Mouse (Mus musculus) intestine, embryonic 14.5 days (tissue): ENCODE results near the gene Gm20458. TPM values are rescaled to one million over a fixed set of nuclear protein-coding genes. Genes with fewer than 3 reads are reported as not detected.

Source experiments
- ATAC-seq: fragments of 200-750 bp; cut with Nextera tagmentation; replicated peaks from 2 replicates; pipeline ENCODE4 v1.8.0; 2017; ENCODE audit warnings: low read depth, moderate number of reproducible peaks, moderate TSS enrichment, moderate library complexity; ENCODE audit not compliant: low FRiP score, low TSS enrichment
- DNase-seq: peaks from one replicate; pipeline ENCODE4 v3.0.0-alpha.2; 2018; ENCODE audit warnings: low spot score
- H3K27ac ChIP-seq: fragments of 300-500 bp; sonication (generic); 2 replicates; pipeline ENCODE4 v1.5.1; 2014; ENCODE audit warnings: low read depth, mild to moderate bottlenecking, control low read depth
- H3K27me3 ChIP-seq: fragments of 300-500 bp; sonication (generic); replicated peaks from 2 replicates; pipeline ENCODE4 v1.6.1; 2014; ENCODE audit warnings: low read length, control low read depth; ENCODE audit not compliant: control insufficient read depth, insufficient read depth
- H3K36me3 ChIP-seq: fragments of 300-500 bp; sonication (generic); 2 replicates; pipeline ENCODE4 v1.6.1; 2014; ENCODE audit warnings: low read length, control low read depth; ENCODE audit not compliant: control insufficient read depth, insufficient read depth
- H3K4me1 ChIP-seq: fragments of 300-500 bp; sonication (generic); replicated peaks from 2 replicates; pipeline ENCODE4 v1.6.1; 2014; ENCODE audit warnings: low read length, control low read depth, mixed read lengths; ENCODE audit not compliant: control insufficient read depth, insufficient read depth
- H3K4me2 ChIP-seq: fragments of 300-500 bp; sonication (generic); 2 replicates; pipeline ENCODE4 v1.6.1; 2014; ENCODE audit warnings: low read length
- H3K4me3 ChIP-seq: fragments of 300-500 bp; sonication (generic); 2 replicates; pipeline ENCODE4 v1.5.1; 2014; ENCODE audit warnings: low read depth, low read length, control low read depth, mixed read lengths
- H3K9ac ChIP-seq: fragments of 300-500 bp; sonication (generic); 2 replicates; pipeline ENCODE4 v1.6.1; 2014; ENCODE audit warnings: mild to moderate bottlenecking, low read length
- H3K9me3 ChIP-seq: fragments of 300-500 bp; sonication (generic); 2 replicates; pipeline ENCODE4 v1.6.1; 2016; ENCODE audit warnings: low read length, control low read depth; ENCODE audit not compliant: control insufficient read depth
- WGBS: fragments of 180-500 bp; shearing (Covaris S2); extraction: QIAGEN DNeasy Blood & Tissue Kit; methylation state at CpG from one replicate; pipeline ENCODE4 v1.1.7; 2014; 5-methylcytosine and 5-hydroxymethylcytosine counted together
- polyA plus RNA-seq: library from polyadenylated mRNA; unstranded; fragments of >200 nt; fragmentation: Nextera tagmentation; extraction: Ambion mirVana; gene quantifications from 2 replicates; pipeline ENCODE4 v1.2.1, GENCODE M21; 2014

Gm20458 gene
- polyA plus RNA-seq, 1 experiment from 2014 or later: 17.4 TPM

DNA sequence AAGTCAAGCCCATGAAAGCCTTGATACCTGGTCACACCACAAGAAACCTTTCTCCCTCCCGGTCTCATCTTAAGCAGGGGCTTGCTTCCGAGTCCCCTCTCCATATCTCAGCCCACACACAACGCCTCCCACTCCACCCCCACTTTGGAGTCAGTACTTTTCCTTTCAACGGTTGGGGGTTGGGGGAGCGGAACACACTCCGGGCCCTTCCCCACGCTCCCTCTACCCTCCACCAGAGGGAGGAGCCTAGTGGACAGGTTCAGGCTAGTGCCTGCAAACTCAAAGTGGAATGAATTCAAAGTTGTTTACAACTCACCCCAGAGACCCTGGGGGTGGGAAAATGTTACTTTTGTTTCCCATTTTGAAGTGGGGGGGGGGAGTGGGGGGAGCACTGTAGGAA lies 30.1 kb upstream of the Gm20458 start:
- H3K27ac ChIP-seq: peak overlapping the region; percentile 29
- H3K4me3 ChIP-seq: no peak overlapping the region
- H3K9me3 ChIP-seq: no peaks in the 10 kb centered on the region
- peaks cover 36% of the 10 kb centered on the region for H3K36me3 ChIP-seq
- 7% methylated on average over 7 of the region's 7 CpGs for WGBS
- H3K27me3 ChIP-seq: no peaks in the 10 kb centered on the region
- H3K4me1 ChIP-seq: peaks cover 33% of the 10 kb centered on the region
- H3K4me2 ChIP-seq: peak overlapping the region; percentile 31
- DNase-seq: no peak
- no peak for ATAC-seq
- no peak overlapping the region for H3K9ac ChIP-seq

DNA sequence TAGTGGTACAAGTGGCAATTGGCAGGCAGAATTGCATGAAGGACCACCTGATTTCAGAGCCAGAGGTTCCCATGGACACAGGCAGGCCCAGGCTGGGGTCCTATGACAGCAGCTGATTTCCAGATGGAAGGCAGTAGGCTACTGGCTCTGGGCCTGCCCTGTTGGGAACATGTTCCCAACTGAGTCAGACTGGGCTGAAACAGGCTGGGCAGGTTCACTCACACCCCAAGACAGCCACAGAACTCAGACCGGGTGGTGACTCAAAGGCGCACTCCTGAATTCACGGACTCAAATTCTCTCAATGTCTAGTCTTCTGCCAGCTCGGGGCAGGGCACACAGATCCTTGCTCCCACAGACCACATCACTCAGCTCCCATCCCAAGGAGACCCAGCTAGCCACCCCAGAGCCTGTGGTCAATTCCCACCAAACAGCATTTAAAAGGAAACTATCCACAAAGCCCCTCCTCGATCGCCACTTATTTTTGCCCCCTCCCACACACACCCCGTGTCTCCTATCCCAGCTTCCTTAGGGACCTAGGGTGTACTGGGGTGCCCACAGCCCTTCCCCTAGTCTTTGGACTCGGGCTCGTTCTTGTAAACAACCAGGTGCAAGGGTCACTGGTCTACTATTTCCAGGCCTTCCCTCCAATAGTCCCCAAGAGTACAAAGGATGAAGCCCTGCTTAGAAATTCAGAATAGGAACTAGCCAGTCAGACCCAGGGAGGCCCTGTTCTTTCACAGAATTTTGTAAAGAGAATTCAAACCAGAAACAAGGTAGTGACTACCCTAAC lies 28.9 kb upstream of the Gm20458 start:
- peaks cover 44% of the 10 kb centered on the region for H3K4me1 ChIP-seq
- H3K9ac ChIP-seq: no peak overlapping the region
- WGBS: 57% methylated on average over 9 of the region's 9 CpGs
- H3K9me3 ChIP-seq: no peaks in the 10 kb centered on the region
- no peak overlapping the region for H3K4me3 ChIP-seq
- H3K4me2 ChIP-seq: peak overlapping the region; percentile 28
- DNase-seq: no peak
- no peaks in the 10 kb centered on the region for H3K27me3 ChIP-seq
- ATAC-seq: no peak
- peak overlapping the region; percentile 36; the same call in 1 of the 2 replicates for H3K27ac ChIP-seq
- H3K36me3 ChIP-seq: peaks cover 28% of the 10 kb centered on the region

DNA sequence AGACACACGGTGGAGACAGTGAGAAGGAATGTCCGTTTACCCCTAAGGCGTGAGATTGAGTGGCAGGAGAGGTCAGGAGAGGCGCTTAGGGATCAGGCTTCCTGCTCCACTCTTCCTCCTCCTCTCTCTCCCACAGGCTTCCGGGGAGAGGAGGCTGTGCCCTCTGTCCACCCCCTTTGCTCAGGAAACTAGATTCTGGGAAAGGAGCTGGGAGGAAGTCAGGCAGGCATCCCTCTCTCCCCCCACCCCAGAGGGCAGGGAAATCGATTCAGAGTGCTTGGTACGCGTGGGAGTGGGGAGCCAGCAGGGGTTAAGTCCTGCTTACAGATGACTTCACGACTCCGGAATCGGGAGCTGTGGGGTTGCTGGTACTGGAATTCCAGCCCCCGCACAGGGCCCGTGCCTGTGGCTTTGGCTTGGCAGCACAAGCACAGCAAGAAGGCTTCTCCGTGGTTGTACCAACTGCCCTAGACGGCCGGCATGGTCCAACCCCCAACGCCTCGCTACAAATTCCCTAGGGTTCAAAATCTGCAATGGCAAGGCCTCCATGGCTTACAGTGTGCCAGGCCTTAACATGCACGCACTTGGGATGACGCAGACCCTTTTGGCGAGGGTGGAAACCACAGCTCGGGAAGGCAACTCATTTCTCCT lies 28.1 kb upstream of the Gm20458 start:
- no peak for ATAC-seq

DNA sequence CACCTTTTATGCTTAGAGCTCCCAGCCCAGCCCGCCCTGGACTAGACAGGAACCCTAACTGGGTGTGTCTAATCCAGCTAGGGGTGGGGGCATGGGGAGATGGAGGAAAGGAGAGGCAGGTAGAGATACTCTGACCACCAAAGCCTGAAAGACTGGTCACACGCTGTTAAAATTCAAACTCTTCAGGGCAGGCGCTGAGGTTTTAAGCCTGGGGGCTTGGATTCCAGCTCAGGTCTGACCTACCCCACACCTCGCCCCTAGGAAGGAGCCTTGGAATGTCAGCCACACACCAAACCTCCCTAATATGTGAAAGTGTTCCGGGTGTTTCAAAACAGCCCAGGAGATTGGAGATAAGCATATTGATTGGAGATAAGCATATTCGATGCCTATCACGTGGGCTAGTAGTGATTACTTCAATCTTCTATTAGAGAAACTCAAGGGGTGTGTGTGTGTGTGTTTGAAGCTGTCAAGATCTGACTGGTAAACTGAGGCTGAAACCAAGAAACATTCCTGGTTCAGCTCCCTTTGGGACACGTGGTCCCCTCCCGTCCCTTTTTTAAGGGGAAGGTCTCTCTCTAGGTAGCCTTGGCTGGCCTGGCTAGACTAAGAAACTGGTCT lies 27.4 kb upstream of the Gm20458 start:
- Histone ChIP-seq H3K4me2 (peak overlapping the region; percentile 28), H3K4me1 (peaks cover 44% of the 10 kb centered on the region), H3K9ac (no peak overlapping the region)

More for the DNA sequence above, 28.1 kb upstream of the Gm20458 start:
- Histone ChIP-seq H3K9ac (0 out of 2 replicates have a peak overlapping the region, but pooled peaks have one; percentile 12), H3K36me3 (peaks cover 20% of the 10 kb centered on the region; the same call in 1 of the 2 replicates), H3K27me3 (no peaks in the 10 kb centered on the region), H3K27ac (peak overlapping the region; percentile 36), H3K4me2 (peak overlapping the region; percentile 28), H3K4me1 (peaks cover 44% of the 10 kb centered on the region), H3K4me3 (no peak overlapping the region), H3K9me3 (no peaks in the 10 kb centered on the region)
- DNase-seq: no peak
- WGBS: 19% methylated on average over 22 of the region's 22 CpGs

DNA sequence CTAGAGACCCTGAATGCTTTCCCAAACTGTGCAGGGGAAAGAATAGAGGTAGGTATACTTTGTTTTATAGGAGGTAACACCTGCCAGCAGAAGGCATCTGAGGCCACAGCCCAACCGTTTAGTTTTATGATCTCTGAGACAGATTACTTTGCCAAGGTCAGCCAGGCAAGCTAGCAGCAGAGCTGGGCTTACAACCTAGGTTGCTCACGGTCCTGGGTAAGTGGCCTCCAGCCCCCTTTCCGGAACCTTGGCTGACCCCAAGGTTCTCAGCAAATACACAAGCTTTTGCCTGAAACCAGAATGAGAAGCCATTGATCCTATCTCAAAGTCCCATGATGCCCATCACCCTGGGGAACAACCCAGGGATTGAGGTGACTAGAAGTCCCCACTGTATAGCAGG lies 26.1 kb upstream of the Gm20458 start:
- Histone ChIP-seq H3K4me2 (no peak overlapping the region), H3K36me3 (0 out of 2 replicates have a peak, but pooled peaks cover under 1% of the 10 kb centered on the region), H3K27ac (peak overlapping the region; percentile 57), H3K9ac (no peak overlapping the region), H3K27me3 (no peaks in the 10 kb centered on the region), H3K4me1 (peaks cover 44% of the 10 kb centered on the region), H3K9me3 (no peaks in the 10 kb centered on the region), H3K4me3 (no peak overlapping the region)
- 63% methylated on average over 3 of the region's 3 CpGs for WGBS
- no peak for ATAC-seq
- DNase-seq: no peak

More for the DNA sequence above, 27.4 kb upstream of the Gm20458 start:
- ATAC-seq (no peak), DNase-seq (no peak)
- WGBS: 64% methylated on average over 9 of the region's 9 CpGs
- peaks cover 13% of the 10 kb centered on the region; the same call in 1 of the 2 replicates for H3K36me3 ChIP-seq
- H3K4me3 ChIP-seq: no peak overlapping the region
- H3K27ac ChIP-seq: peak overlapping the region; percentile 36
- no peaks in the 10 kb centered on the region for H3K27me3 ChIP-seq
- H3K9me3 ChIP-seq: no peaks in the 10 kb centered on the region

DNA sequence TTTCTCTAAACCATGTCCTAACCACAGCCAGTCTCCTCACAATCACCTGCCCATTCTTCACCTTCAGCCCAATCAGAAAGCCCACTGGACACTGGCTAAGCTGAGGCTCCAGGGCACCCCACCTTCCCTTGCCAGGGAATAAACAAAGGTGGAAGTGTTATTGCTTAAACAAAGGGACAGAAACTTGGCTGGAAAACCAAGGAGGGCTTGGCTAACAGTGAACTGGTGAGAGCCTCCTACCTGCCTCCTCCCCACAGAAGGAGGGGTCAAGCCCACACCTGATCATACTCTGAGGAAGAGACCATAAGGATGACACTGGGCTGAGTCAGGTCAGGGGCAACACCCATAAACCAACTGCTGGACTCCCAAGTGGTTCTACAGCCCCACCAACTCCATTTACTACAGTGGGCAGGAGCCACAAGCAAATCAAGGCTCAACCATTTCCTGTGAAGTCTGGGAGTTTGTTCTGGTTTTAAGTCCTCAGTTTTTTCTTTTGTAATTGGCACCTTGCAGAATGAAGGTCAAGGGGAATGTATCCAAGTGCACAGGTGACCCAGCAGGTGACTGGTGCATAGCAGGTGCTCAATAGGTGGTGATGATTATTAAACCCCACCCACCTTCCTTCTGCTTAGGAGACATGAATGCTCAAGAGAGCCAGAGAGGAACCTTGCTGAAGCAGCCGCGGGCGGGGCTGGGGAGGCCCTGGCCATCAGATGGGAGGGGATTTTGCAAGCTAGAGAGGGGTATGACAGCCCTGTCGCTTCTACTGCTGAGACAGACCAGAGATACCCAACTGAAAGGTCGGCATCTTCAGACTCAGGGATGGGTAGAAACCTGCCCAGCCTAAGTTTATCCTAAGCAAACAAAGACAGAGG lies 25.3 kb upstream of the Gm20458 start:
- 0 out of 2 replicates have a peak overlapping the region, but pooled peaks have one; percentile 26 for H3K4me2 ChIP-seq
- peaks cover 44% of the 10 kb centered on the region for H3K4me1 ChIP-seq
- H3K36me3 ChIP-seq: no peaks in the 10 kb centered on the region
- H3K9ac ChIP-seq: no peak overlapping the region
- no peak overlapping the region for H3K4me3 ChIP-seq
- no peaks in the 10 kb centered on the region for H3K9me3 ChIP-seq
- H3K27me3 ChIP-seq: no peaks in the 10 kb centered on the region
- no peak for ATAC-seq
- peak overlapping the region; percentile 69; the same call in 1 of the 2 replicates for H3K27ac ChIP-seq
- DNase-seq: no peak
- 18% methylated on average over 5 of the region's 5 CpGs for WGBS

DNA sequence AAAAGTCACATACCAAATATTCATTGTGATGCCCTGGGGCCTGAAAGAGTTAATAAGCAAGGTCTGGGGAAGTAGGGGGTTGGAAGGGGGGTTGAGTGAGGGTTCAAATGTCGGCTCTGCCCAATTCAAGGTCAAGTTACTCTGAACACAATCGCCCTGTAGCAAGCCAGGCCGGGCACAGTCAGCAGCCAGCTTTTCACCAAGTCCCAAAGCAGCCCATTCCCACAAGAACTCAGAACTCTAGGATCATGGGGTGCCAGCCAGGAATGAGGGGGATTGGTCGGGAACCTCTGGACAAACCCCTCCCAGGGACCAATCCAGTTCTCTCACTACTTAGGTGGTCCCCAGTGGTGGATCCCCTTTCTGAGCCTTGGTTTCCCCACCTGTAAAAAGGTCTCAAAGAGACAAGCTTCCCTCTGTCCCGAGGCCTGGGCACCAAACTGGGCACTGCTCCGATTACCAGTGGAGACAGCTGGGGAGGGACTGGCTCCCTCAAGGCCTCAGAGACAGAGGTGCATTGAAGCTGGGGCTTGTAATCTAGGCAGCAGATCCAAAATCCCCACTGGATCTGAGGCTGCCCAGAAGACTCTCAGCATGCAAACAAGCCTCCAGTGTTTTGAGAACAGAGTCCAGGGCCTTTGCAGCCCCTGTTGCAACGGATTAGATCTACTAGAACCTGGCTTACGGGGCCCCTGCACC lies 24.4 kb upstream of the Gm20458 start:
- Histone ChIP-seq H3K4me3 (peak overlapping the region; percentile 6), H3K27me3 (no peaks in the 10 kb centered on the region), H3K36me3 (no peaks in the 10 kb centered on the region), H3K9ac (peak overlapping the region; percentile 31; the same call in 1 of the 2 replicates), H3K9me3 (no peaks in the 10 kb centered on the region), H3K27ac (peak overlapping the region; percentile 69), H3K4me2 (peak overlapping the region; percentile 26), H3K4me1 (peaks cover 35% of the 10 kb centered on the region)
- DNase-seq: no peak
- ATAC-seq: no peak
- WGBS: 25% methylated on average over 8 of the region's 8 CpGs
